Mouse (Mus musculus) heart, adult 2 months (tissue): ENCODE measurements around the gene Dtnb. TPM values are rescaled to one million over a fixed set of nuclear protein-coding genes. Genes with fewer than 3 reads are reported as not detected.

ENCODE experiments used
- DNase-seq, 2 experiments: peaks; one replicate each; pipeline ENCODE4 v3.0.0; 2021
- H3K27ac ChIP-seq: fragments of 200-600 bp; 2 replicates; pipeline ENCODE4 v1.8.1; 2022
- H3K27me3 ChIP-seq: fragments of 200-500 bp; 2 replicates; pipeline ENCODE4 v1.6.1; 2012; ENCODE audit warnings: mild to moderate bottlenecking, low read length, inconsistent platforms, mixed read lengths; ENCODE audit not compliant: control insufficient read depth, insufficient read depth
- H3K36me3 ChIP-seq: fragments of 200-500 bp; 2 replicates; pipeline ENCODE4 v1.6.1; 2012; ENCODE audit warnings: low read length, inconsistent platforms; ENCODE audit not compliant: control insufficient read depth, insufficient read depth
- H3K4me1 ChIP-seq: fragments of 200-500 bp; 2 replicates; pipeline ENCODE4 v1.6.1; 2011; ENCODE audit warnings: low read length; ENCODE audit not compliant: control insufficient read depth, insufficient read depth
- H3K4me3 ChIP-seq: fragments of 200-600 bp; 2 replicates; pipeline ENCODE4 v1.8.1; 2022
- H3K79me2 ChIP-seq: fragments of 200-500 bp; replicated peaks from 2 replicates; pipeline ENCODE4 v1.6.1; 2012; ENCODE audit warnings: mild to moderate bottlenecking, inconsistent platforms, low read length, moderate library complexity, mixed read lengths; ENCODE audit not compliant: control insufficient read depth, insufficient read depth
- H3K9ac ChIP-seq: fragments of 200-500 bp; 2 replicates; pipeline ENCODE4 v1.6.1; 2012; ENCODE audit warnings: low read depth, mild to moderate bottlenecking, control low read depth, inconsistent platforms, low read length, mixed read lengths
- CTCF ChIP-seq: fragments of 200-600 bp; IDR thresholded peaks from 2 replicates; pipeline ENCODE4 v1.8.1; 2022; ENCODE audit warnings: antibody characterized with exemption, mild to moderate bottlenecking, moderate library complexity
- EP300 ChIP-seq: fragments of 200-500 bp; IDR thresholded peaks from 2 replicates; pipeline ENCODE4 v1.6.1; 2011; ENCODE audit warnings: low read depth, low read length, control low read depth; ENCODE audit not compliant: insufficient read depth
- POLR2A ChIP-seq: fragments of 200-500 bp; IDR thresholded peaks from 2 replicates; pipeline ENCODE4 v1.6.1; 2011; ENCODE audit warnings: mild to moderate bottlenecking, low read depth, low read length, control low read depth; ENCODE audit not compliant: insufficient read depth
- WGBS: fragments of 180-500 bp; shearing (Covaris S2); methylation state at CpG from one replicate; pipeline ENCODE4 v1.1.7; 2018; 5-methylcytosine and 5-hydroxymethylcytosine counted together
- intact Hi-C: fragments of 180-260 bp; cut with DNase I; formaldehyde crosslinking; loops from one replicate; pipeline ENCODE4 v1.15.1; 2025
- microRNA-seq, 2 experiments: library from miRNA; unstranded; fragments of <30 nt; microRNA quantifications; one replicate each; pipeline ENCODE4 v1.2.0; 2021
- polyA plus RNA-seq: library from polyadenylated mRNA; depleted of rRNA; stranded (reverse); fragments of >200 nt; gene quantifications from 2 replicates; pipeline ENCODE4 v1.2.3, GENCODE M21; 2012; rRNA removed
- total RNA-seq, 2 experiments: library from RNA; stranded (reverse); gene quantifications; 2 replicates each; pipeline ENCODE4 v1.2.3; 2021

The Dtnb gene
- total and polyA plus RNA-seq, 3 experiments = 6.0 to 8.0 (median 7.1) TPM

- Histone ChIP-seq H3K27ac (no peak overlapping the region), H3K4me3 (no peak overlapping the region), H3K9ac (no peak overlapping the region), H3K36me3 (no peaks in the 10 kb centered on the region), H3K79me2 (peaks cover 5% of the 10 kb centered on the region), H3K27me3 (no peaks in the 10 kb centered on the region), H3K4me1 (peaks cover 20% of the 10 kb centered on the region)
- WGBS = 41% methylated on average over 5 of the region's 5 CpGs
- intact Hi-C loops = no loop called here
- TF ChIP-seq CTCF (no peak), EP300 (no peak), POLR2A (no peak)
- DNase-seq = no peak
These were observed 252.9 kb downstream of the Dtnb start for GRCm38 (mm10) chr12:3824906-3825713.

GRCm38 (mm10) chr12:3825714-3826080 lies 253.5 kb downstream of the Dtnb start:
- peaks cover 5% of the 10 kb centered on the region for H3K79me2 ChIP-seq
- TF ChIP-seq EP300 = no peak
- TF ChIP-seq POLR2A = no peak
- TF ChIP-seq CTCF = no peak
- H3K4me3 ChIP-seq = no peak overlapping the region
- no peak overlapping the region for H3K27ac ChIP-seq
- H3K36me3 ChIP-seq = no peaks in the 10 kb centered on the region
- WGBS = 62% methylated on average over 12 of the region's 12 CpGs
- H3K4me1 ChIP-seq = peaks cover 20% of the 10 kb centered on the region
- H3K9ac ChIP-seq = no peak overlapping the region
- intact Hi-C loops = no loop called here
- no peak for DNase-seq
- no peaks in the 10 kb centered on the region for H3K27me3 ChIP-seq

GRCm38 (mm10) chr12:3827771-3828170 lies 255.6 kb downstream of the Dtnb start:
- intact Hi-C loops = no loop called here
- DNase-seq = no peak
- Histone ChIP-seq H3K27ac (no peak overlapping the region), H3K4me1 (peaks cover 20% of the 10 kb centered on the region), H3K4me3 (no peak overlapping the region), H3K36me3 (no peaks in the 10 kb centered on the region), H3K27me3 (no peaks in the 10 kb centered on the region), H3K9ac (no peak overlapping the region), H3K79me2 (peaks cover 5% of the 10 kb centered on the region)
- TF ChIP-seq POLR2A = no peak
- no peak for TF ChIP-seq EP300
- TF ChIP-seq CTCF = no peak
- WGBS = 68% methylated on average over 5 of the region's 5 CpGs

Small RNA genes within 50 kb of the gene (microRNA-seq; reads per million reads assigned to microRNA genes)
- gene Gm26050 = 0 reads per million in 2 experiments

Other genes starting within 250 kb of the Dtnb start
- gene Kif3c, start 207.2 kb upstream of the Dtnb start, total RNA-seq = 1 to 10 TPM; 4.8 to 5.5 TPM
- 3.5 and 9.1 TPM in 2 replicates for gene Kif3c, start 207.2 kb upstream of the Dtnb start, polyA plus RNA-seq
- gene Asxl2, start 145.5 kb upstream of the Dtnb start, total RNA-seq = 10 to 100 TPM; 18.8 to 21.9 TPM
- 4.0 and 7.8 TPM in 2 replicates for gene Asxl2, start 145.5 kb upstream of the Dtnb start, polyA plus RNA-seq
- 10 to 100 TPM; 50.9 to 56.0 TPM for gene Dnmt3a, start 233.6 kb downstream of the Dtnb start, total RNA-seq
- gene Dnmt3a, start 233.6 kb downstream of the Dtnb start, polyA plus RNA-seq = 13.6 and 22.4 TPM in 2 replicates